Comparison of ENCODE assay signal across 8 mouse cellular contexts in the genomic region with DNA sequence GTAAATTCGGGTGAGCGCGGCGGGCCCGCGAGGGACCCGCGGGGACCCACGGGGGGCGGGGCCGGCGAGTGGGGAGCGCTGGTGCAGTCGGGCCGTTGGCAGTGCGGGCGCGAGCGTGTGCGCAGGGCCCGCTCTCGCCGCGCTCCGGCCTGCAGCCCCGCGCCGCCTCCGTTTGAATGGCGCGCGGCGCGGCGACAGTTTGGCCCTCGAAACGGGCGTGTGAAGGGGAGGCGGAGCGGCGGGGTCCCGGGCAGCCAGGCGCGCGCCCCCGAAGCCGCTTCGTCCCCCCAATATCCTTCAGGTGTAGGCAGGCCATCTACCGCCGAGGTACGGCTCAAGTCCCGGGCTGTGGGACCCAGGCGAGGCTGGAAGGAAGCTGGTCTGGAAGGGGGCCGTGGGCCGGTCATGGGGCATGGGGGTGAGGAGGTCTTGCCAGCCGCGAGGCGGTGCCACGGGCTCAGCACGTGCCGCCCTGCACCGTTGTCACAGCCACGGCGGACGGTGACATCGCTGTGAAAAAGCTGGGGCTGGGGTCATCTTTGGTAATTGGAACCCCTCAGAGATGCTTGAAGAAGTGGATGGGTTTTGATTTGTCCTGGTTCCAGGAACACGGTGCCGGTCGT. TPM values are rescaled to one million over a fixed set of nuclear protein-coding genes. Genes with fewer than 3 reads are reported as not detected.
DNase-seq lines count a peak whose midpoint lies in the region; ATAC-seq and TF ChIP-seq lines count a peak whose summit lies in the region.

No protein-coding gene starts in this region.

- TF ChIP-seq POLR2A in liver, adult 2 months (IDR thresholded peaks at IDR 0.05; ENCODE audit: extremely low read depth, insufficient read depth, low read length): no peak

- CTCF ChIA-PET in Patski (lab: Charles Lee): no interaction called here

- in situ Hi-C loops in Patski (cut with MboI; ENCODE audit: low pct_unique_long_range_greater_than_20kb): no loop called here

- under 1% methylated on average over 54 of the region's 69 CpGs for WGBS in kidney, embryonic 14.5 days
- 0% methylated on average over 67 of the region's 69 CpGs for WGBS in heart, embryonic 14.5 days
- under 1% methylated on average over 69 of the region's 69 CpGs for WGBS in liver, adult 2 months
- under 1% methylated on average over 60 of the region's 69 CpGs for WGBS in midbrain, embryonic 16.5 days

- POLR2A ChIA-PET in Patski (lab: Charles Lee): no interaction called here

- no peaks in the 10 kb centered on the region for H3K27me3 ChIP-seq in kidney, embryonic 14.5 days (ENCODE audit: control insufficient read depth, insufficient read depth, low read length)
- no peaks in the 10 kb centered on the region for H3K27me3 ChIP-seq in Patski
- H3K27me3 ChIP-seq in heart, embryonic 14.5 days (ENCODE audit: control insufficient read depth, insufficient read depth, low read length): no peaks in the 10 kb centered on the region
- H3K27me3 ChIP-seq in liver, adult 2 months (ENCODE audit: control insufficient read depth, insufficient read depth, low read length): no peaks in the 10 kb centered on the region
- no peaks in the 10 kb centered on the region for H3K27me3 ChIP-seq in midbrain, embryonic 16.5 days (ENCODE audit: control insufficient read depth, insufficient read depth, low read depth, low read length)

- H3K36me3 ChIP-seq in kidney, embryonic 14.5 days (ENCODE audit: control insufficient read depth, insufficient read depth, low read length): no peaks in the 10 kb centered on the region
- H3K36me3 ChIP-seq in heart, embryonic 14.5 days (ENCODE audit: control insufficient read depth, insufficient read depth, low read length): no peaks in the 10 kb centered on the region
- no peaks in the 10 kb centered on the region for H3K36me3 ChIP-seq in liver, adult 2 months (ENCODE audit: control insufficient read depth, insufficient read depth, low read length)
- no peaks in the 10 kb centered on the region for H3K36me3 ChIP-seq in midbrain, embryonic 16.5 days (ENCODE audit: control insufficient read depth, insufficient read depth, low read length)

- no peak for DNase-seq in kidney, adult 11 months
- no peak for DNase-seq in Patski (ENCODE audit: low read depth, low spot score)
- peak; percentile 71 for DNase-seq in embryo, embryonic 11 days
- peak; percentile 35 for DNase-seq in liver, adult 2 months (ENCODE audit: extremely low read depth, low read depth, low spot score)
- DNase-seq in testis, postnatal 10 days (ENCODE audit: low spot score): peak; percentile 71

- peak overlapping the region; percentile 95 for H3K4me3 ChIP-seq in kidney, embryonic 14.5 days (ENCODE audit: low read length)
- peak overlapping the region; percentile 77 to 97 for H3K4me3 ChIP-seq in heart, embryonic 14.5 days (ENCODE audit: control insufficient read depth in 1 of 2, insufficient read depth in 1 of 2, low read depth in 1 of 2, low read length in 2 of 2)
- H3K4me3 ChIP-seq in liver, adult 2 months (ENCODE audit: insufficient read depth, low read depth, low read length): peak overlapping the region; percentile 99
- H3K4me3 ChIP-seq in midbrain, embryonic 16.5 days (ENCODE audit: low read depth, low read length): peak overlapping the region; percentile 98

- H3K27ac ChIP-seq in kidney, embryonic 14.5 days (ENCODE audit: low read depth, low read length): peak overlapping the region; percentile 91
- H3K27ac ChIP-seq in heart, embryonic 14.5 days (replicated peaks in 1 of 2; ENCODE audit: control insufficient read depth in 1 of 2, insufficient read depth in 1 of 2, low read depth in 2 of 2, low read length in 2 of 2): peak overlapping the region; percentile 97 to 99
- H3K27ac ChIP-seq in liver, adult 2 months (replicated peaks; ENCODE audit: insufficient read depth, low read depth, low read length): peak overlapping the region; percentile 99; the same call in 1 of the 2 replicates
- H3K27ac ChIP-seq in midbrain, embryonic 16.5 days (ENCODE audit: low read length): peak overlapping the region; percentile 99

- H3K9ac ChIP-seq in kidney, embryonic 14.5 days (ENCODE audit: low read depth, low read length): peak overlapping the region; percentile 95
- H3K9ac ChIP-seq in heart, embryonic 14.5 days (ENCODE audit: low read length): peak overlapping the region; percentile 89
- peak overlapping the region; percentile 99 for H3K9ac ChIP-seq in liver, adult 2 months (ENCODE audit: low read depth, low read length)
- peak overlapping the region; percentile 92 for H3K9ac ChIP-seq in midbrain, embryonic 16.5 days (ENCODE audit: low read depth, low read length)

- no peaks in the 10 kb centered on the region for H3K9me3 ChIP-seq in kidney, embryonic 14.5 days (ENCODE audit: control insufficient read depth, low read length)
- H3K9me3 ChIP-seq in heart, embryonic 14.5 days (ENCODE audit: control insufficient read depth, low read length): no peaks in the 10 kb centered on the region
- H3K9me3 ChIP-seq in midbrain, embryonic 16.5 days (replicated peaks; ENCODE audit: control insufficient read depth, low read length, poor library complexity, severe bottlenecking): no peaks in the 10 kb centered on the region

- peaks cover 4% of the 10 kb centered on the region; the same call in 1 of the 2 replicates for H3K4me1 ChIP-seq in kidney, embryonic 14.5 days (ENCODE audit: control insufficient read depth, insufficient read depth, low read length)
- H3K4me1 ChIP-seq in heart, embryonic 14.5 days (ENCODE audit: control insufficient read depth in 2 of 2, insufficient read depth in 2 of 2, low read length in 2 of 2): peaks cover 2 to 17% of the 10 kb centered on the region in 2 experiments; a peak in 2 of 4 replicates
- peaks cover 3% of the 10 kb centered on the region; the same call in 1 of the 2 replicates for H3K4me1 ChIP-seq in liver, adult 2 months (ENCODE audit: control insufficient read depth, insufficient read depth, low read length)
- H3K4me1 ChIP-seq in midbrain, embryonic 16.5 days (ENCODE audit: control insufficient read depth, insufficient read depth, low read length): peaks cover 7% of the 10 kb centered on the region; the same call in 1 of the 2 replicates

- H3K79me2 ChIP-seq in liver, adult 2 months (ENCODE audit: control insufficient read depth, insufficient read depth, low read length): peaks cover 9% of the 10 kb centered on the region; the same call in 1 of the 2 replicates

- no peak for TF ChIP-seq CTCF in Patski (IDR thresholded peaks at IDR 0.05)
- TF ChIP-seq CTCF in liver, adult 2 months (IDR thresholded peaks at IDR 0.05; ENCODE audit: low read depth, low read length): no peak

- peak; percentile 80 for ATAC-seq in kidney, embryonic 14.5 days (ENCODE audit: low FRiP score, low TSS enrichment)
- peak; percentile 52 for ATAC-seq in Patski
- peak; percentile 69 for ATAC-seq in heart, embryonic 14.5 days (ENCODE audit: insufficient number of reproducible peaks, insufficient read depth, low FRiP score, low read depth)
- peak; percentile 81 for ATAC-seq in midbrain, embryonic 16.5 days

- peak overlapping the region; percentile 84 for H3K4me2 ChIP-seq in kidney, embryonic 14.5 days (replicated peaks; ENCODE audit: low read depth, low read length)
- H3K4me2 ChIP-seq in heart, embryonic 14.5 days (ENCODE audit: low read length): peak overlapping the region; percentile 86
- peak overlapping the region; percentile 86 for H3K4me2 ChIP-seq in midbrain, embryonic 16.5 days (ENCODE audit: low read length)

RNA-seq across cellular contexts. Expression of a gene that starts 0.5 kb away (rescaled TPM):
- 30.5 and 53.7 TPM in 2 replicates for polyA plus RNA-seq in kidney, embryonic 14.5 days (2014; fragmentation: Nextera tagmentation; extraction: Ambion mirVana)
- 43.6 TPM for polyA plus RNA-seq in Patski (2021)
- polyA plus RNA-seq in heart, embryonic 14.5 days (2014; fragmentation: Nextera tagmentation; extraction: Ambion mirVana): 28.6 and 30.7 TPM in 2 replicates
- total RNA-seq in liver, adult 2 months (2014; rRNA removed): 9.5 and 10.6 TPM in 2 replicates
- 4.2 and 6.4 TPM in 2 replicates for polyA plus RNA-seq in liver, adult 2 months (2012; rRNA removed)
- 23.9 and 26.8 TPM in 2 replicates for polyA plus RNA-seq in midbrain, embryonic 16.5 days (2015; fragmentation: Nextera tagmentation; extraction: Ambion mirVana)

RNA-seq across cellular contexts. Expression of a gene that starts 44.2 kb away (rescaled TPM):
- 26.3 and 33.2 TPM in 2 replicates for polyA plus RNA-seq in kidney, embryonic 14.5 days (2014; fragmentation: Nextera tagmentation; extraction: Ambion mirVana)
- polyA plus RNA-seq in Patski (2021): 19.5 TPM
- 18.7 and 20.8 TPM in 2 replicates for polyA plus RNA-seq in heart, embryonic 14.5 days (2014; fragmentation: Nextera tagmentation; extraction: Ambion mirVana)
- 8.1 and 8.5 TPM in 2 replicates for total RNA-seq in liver, adult 2 months (2014; rRNA removed)
- polyA plus RNA-seq in liver, adult 2 months (2012; rRNA removed): 4.6 and 5.4 TPM in 2 replicates
- polyA plus RNA-seq in midbrain, embryonic 16.5 days (2015; fragmentation: Nextera tagmentation; extraction: Ambion mirVana): 35.7 and 36.3 TPM in 2 replicates

Comparison
In these comparisons a context has a peak if more than half of its experiments do, and no peak if none do; other contexts are left out.
1. DNase-seq: peak in embryo, embryonic 11 days (single experiment), liver, adult 2 months (single experiment) and testis, postnatal 10 days (single experiment); none in kidney, adult 11 months (single experiment) and Patski (single experiment).
2. Peak in every context shown above with its lines, with median percentiles within 50 percentile points of each other: ATAC-seq, H3K27ac ChIP-seq, H3K4me2 ChIP-seq, H3K4me3 ChIP-seq and H3K9ac ChIP-seq.